Mouse (Mus musculus): ENCODE measurements at regions not wholly inside any gene's neighbourhood (a gene's known extent, or its start where the extent isn't known, plus 50 kb on each side); places are given as distances from the start of the nearest gene placed in this dataset.
A peak's percentile ranks its signal among the peaks of the same experiment; 100 is the strongest.
"Not testable (repeated sequence)": the region's sequence is repeated elsewhere in the genome, so short reads cannot be mapped to it uniquely, and the experiment has no call there.

DNA sequence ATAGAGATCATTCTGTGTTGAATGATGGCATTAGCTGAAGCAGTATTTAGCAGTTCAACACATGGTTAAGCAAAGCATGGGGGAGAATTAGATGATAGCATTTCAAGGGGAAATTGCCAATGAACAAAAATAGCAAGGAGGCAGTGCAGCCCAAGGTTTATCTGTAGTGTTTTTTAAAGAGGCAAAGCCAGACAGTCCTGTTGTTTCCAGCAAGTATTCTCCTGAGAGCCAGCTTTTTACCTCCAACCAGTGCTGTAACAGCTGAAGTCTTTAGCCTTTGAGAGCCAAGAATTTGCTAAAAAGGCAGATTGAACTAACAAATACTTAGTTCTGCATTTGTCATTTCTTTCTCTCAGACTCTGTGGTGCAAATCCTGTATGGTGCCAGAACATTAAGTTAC is 305.1 kb upstream of the Arx start:
- intact Hi-C loops (cut with DNase I): no loop called here
- peak; percentile 18 to 26 for DNase-seq

GRCm38 (mm10) chrX:93002236-93002976 is 283.8 kb upstream of the Arx start:
- DNase-seq: peak; percentile 22 to 29
- intact Hi-C loops (cut with DNase I): no loop called here

DNA sequence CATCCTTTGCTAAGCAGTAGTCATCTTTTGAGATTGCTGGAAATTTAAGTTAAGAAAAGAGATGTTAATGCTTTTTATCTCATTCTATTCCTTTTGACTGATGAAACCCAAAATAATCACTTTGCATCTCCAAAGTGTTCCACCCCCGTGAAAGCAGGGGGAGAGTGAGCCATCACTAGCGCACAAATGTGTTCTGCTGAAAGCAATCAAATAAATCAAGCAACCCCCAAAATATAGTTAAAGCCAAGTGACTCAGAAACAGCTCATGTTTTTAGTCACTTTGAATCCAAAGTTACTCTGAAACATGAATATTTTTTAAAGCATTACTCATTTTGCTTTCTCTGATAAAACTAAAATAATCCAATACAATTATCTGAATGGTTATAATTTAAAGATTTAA is 279.6 kb upstream of the Arx start:
- no peak for DNase-seq
- intact Hi-C loops (cut with DNase I): no loop called here

DNA sequence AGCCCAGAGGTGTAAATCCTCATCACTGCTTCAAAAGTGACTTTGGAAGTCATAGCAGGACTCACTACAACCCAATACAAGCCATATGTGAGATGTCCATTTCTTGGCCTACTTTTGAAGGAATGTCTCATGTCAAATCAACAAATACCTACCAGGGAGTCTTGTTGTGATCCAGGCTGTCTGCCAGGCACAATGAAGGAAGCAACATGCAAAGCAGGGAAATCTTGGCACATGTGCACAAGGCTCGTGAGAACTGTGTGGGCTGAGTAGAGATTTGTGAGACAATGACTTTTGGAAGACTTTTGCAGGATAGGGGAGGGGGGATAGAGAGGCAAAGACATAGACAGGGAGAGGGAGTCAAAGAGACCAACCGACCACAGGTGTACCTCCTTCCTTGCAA is 274.7 kb upstream of the Arx start:
- DNase-seq: peak; percentile 25 to 26
- intact Hi-C loops (cut with DNase I): no loop called here

- intact Hi-C loops (cut with DNase I): no loop called here
Measured at GRCm38 (mm10) chrX:93016391-93016790, 269.9 kb upstream of the Arx start.

GRCm38 (mm10) chrX:93041096-93041495 is 245.1 kb upstream of the Arx start:
- peak in 1 of 2 experiments; percentile 3 for DNase-seq

More at GRCm38 (mm10) chrX:93016391-93016790, 269.9 kb upstream of the Arx start:
- DNase-seq: peak; percentile 33 to 35

GRCm38 (mm10) chrX:93042736-93043135 is 243.5 kb upstream of the Arx start:
- intact Hi-C loops (cut with DNase I): no loop called here
- DNase-seq: peak; percentile 26 to 33

More at GRCm38 (mm10) chrX:93041096-93041495, 245.1 kb upstream of the Arx start:
- intact Hi-C loops (cut with DNase I): no loop called here

DNA sequence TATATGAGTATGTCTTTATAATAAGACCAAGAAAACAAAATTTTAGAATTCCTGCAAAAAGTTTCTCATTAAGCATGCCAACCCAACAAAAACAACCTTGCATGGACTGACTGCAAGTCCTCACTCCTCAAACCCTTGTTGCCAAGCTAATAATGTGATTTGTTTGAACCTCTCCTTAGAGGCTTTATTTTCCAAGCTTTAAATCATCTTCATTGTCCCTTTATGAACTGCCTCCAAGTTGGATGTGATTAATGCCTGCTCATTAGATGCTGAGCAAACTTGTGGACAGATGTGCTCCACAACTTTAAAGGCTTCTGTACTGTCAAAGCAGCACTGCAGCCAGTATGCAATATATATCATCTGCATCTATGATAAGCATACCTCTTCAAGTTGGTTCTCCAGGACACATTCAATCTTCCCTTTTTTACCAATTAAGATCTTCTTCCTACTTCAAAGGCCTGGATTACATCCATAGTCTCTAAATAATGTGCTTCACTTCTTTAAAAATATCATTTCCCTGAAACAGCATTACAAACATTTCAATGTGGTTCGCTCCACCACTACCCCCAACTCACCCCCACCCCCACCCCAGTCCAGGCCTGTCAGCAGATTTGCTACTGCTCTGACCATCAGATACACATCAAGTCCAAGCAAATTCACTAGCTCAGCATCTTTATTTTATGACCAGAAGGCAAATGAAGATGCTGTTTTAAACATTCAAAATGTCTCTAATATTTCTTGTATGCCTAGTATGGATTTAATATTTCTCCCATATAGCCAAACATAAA is 237.1 kb upstream of the Arx start:
- intact Hi-C loops (cut with DNase I): no loop called here
- no peak for DNase-seq

- intact Hi-C loops (cut with DNase I): no loop called here
- DNase-seq: no peak
Measured at GRCm38 (mm10) chrX:93049755-93050143, 236.5 kb upstream of the Arx start.

DNA sequence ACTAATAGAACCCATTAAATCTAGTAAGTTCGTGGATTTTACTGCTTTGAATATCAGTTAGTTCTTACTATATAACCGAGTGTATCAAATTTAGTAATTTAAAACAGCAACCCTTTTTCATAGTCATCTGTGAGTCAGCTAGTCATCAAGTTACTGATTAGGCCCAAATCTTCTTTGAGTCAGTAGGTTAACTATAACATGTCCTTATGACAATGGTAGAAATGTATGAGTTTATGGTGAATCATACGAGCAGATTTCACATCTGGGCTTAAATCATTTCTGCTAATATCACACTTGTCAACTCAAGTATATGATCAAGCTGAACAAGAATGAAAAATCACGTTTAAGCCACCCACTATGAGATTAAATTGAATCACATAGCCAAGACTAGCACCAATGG is 226.7 kb upstream of the Arx start:
- DNase-seq: no peak
- intact Hi-C loops (cut with DNase I): no loop called here

- intact Hi-C loops (cut with DNase I): loop anchor here (1.0 kb wide), 1 partner anchor 396 kb away; no protein-coding TSS in a partner anchor
Measured at GRCm38 (mm10) chrX:93068884-93069283, 217.4 kb upstream of the Arx start.

GRCm38 (mm10) chrX:93069569-93070289 is 216.5 kb upstream of the Arx start:
- intact Hi-C loops (cut with DNase I): loop anchor here (1.0 to 10.0 kb wide), 5 partner anchors 215 to 818 kb away; partner anchors contain the start of gene Arx

More at GRCm38 (mm10) chrX:93068884-93069283, 217.4 kb upstream of the Arx start:
- DNase-seq: peak in 1 of 2 experiments; percentile 4

GRCm38 (mm10) chrX:93070290-93070611 is 216.0 kb upstream of the Arx start:
- intact Hi-C loops (cut with DNase I): loop anchor here (5.0 to 10.0 kb wide), 4 partner anchors 215 to 817 kb away; partner anchors contain the start of gene Arx
- DNase-seq: no peak

More at GRCm38 (mm10) chrX:93069569-93070289, 216.5 kb upstream of the Arx start:
- DNase-seq: peak; percentile 50 to 55

DNA sequence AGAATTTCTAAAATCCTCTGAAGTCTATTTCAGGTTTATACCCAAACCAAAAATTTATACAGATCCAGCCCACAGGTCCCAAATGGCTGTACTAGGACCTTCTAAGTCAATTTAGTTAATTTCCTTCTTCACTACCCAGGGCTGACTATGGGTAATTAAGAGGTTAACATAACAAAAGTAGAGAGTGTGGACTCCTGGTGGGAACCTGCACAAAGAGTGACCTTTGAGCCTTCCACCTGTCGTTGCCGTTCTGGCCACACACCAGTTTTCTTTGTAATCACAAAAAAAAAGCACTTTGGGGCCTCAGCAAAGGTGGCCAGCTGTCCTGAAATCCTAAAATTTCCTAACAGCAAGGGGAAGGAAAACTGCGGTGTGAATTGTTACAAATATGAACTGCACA is 197.3 kb upstream of the Arx start:
- intact Hi-C loops (cut with DNase I): no loop called here
- DNase-seq: no peak

DNA sequence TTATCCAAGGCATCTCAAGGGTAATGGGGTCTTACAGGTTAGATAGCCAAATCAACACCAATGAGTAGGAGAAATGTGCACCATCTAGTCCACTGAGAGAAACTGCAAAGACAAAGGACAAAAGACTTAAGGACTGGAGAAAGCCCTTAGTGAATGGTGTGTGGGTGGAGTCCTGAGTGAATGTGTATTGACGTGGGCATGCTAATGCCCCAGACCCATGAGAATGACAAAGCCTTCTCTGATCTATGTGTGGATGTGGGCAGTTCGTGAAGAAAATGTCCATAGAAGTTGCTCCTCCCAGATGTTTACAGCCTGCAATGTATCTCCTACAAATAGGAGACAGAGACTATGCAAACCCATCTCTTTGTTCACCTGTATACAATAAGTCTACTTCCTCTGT is 188.7 kb upstream of the Arx start:
- intact Hi-C loops (cut with DNase I): no loop called here

GRCm38 (mm10) chrX:93107930-93108567 is 178.2 kb upstream of the Arx start:
- intact Hi-C loops (cut with DNase I): no loop called here
- DNase-seq: no peak

More for the DNA sequence above, 188.7 kb upstream of the Arx start:
- no peak for DNase-seq

DNA sequence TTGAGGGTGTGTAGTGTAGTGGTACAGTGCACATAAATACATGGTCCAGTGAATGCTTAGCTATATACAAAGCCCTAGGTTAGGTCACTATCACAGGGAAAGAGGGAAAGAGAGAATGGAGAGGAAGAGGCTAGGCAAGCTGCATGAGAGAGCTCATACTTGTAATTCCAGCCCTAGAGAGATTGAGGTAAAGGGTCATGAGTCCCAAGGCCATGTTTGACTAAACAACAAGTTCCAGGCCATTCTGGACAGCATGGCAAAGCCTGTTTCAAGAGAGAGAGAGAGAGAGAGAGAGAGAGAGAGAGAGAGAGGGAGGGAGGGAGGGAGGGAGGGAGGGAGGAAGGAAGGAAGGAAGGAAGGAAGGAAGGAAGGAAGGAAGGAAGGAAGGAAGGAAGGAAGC is 131.9 kb upstream of the Arx start:
- DNase-seq; intact Hi-C loops (cut with DNase I): not testable (repeated sequence)

GRCm38 (mm10) chrX:93159105-93159504 is 127.1 kb upstream of the Arx start:
- intact Hi-C loops (cut with DNase I): no loop called here
- DNase-seq: no peak

GRCm38 (mm10) chrX:93160956-93161355 is 125.3 kb upstream of the Arx start:
- DNase-seq: no peak
- intact Hi-C loops (cut with DNase I): no loop called here
